Mouse (Mus musculus) heart, postnatal 25 days (tissue): ENCODE data around the gene Nkx3-2. TPM values are rescaled to one million over a fixed set of nuclear protein-coding genes. Genes with fewer than 3 reads are reported as not detected.
A peak's percentile ranks its signal among the peaks of the same experiment; 100 is the strongest.

Source experiments
- DNase-seq: peaks from one replicate; pipeline ENCODE4 v3.0.0; 2022; ENCODE audit warnings: low spot score
- intact Hi-C: fragments of 180-260 bp; cut with DNase I; formaldehyde crosslinking; loops from one replicate; pipeline ENCODE4 v1.15.1; 2025
- total RNA-seq, 2 experiments: library from RNA; stranded (reverse); gene quantifications; 2 replicates each; pipeline ENCODE4 v1.2.3; 2021

Nkx3-2 gene
- not detected for total RNA-seq

- DNase-seq: no peak
- intact Hi-C loops: no loop called here
Observed at GRCm38 (mm10) chr5:41763731-41764721, at the start of gene Nkx3-2. TSS of gene Nkx3-2 (minus strand) at chr5:41764501.

GRCm38 (mm10) chr5:41812516-41812915 is 48.2 kb upstream of the Nkx3-2 start:
- no peak for DNase-seq
- intact Hi-C loops: no loop called here

DNA sequence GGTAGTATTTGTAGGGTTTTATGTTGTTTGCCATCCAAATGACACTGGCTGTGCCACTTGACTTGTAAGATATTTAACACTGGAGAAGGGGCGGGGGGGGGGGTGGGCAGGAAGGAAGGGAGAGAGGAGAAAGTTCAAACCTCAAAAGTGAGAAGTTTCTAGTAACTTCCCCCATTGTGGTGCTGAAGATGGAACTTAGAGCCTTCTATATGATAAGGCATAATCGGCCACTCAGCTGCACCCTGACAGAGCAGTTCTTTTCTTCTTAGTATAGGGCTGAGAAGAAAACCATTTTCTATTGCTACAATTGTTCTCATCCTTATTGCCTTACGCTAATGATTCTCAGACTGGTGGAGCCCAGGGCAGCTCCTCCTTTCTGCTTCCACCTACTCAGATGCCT is 47.0 kb upstream of the Nkx3-2 start:
- intact Hi-C loops: no loop called here
- no peak for DNase-seq

DNA sequence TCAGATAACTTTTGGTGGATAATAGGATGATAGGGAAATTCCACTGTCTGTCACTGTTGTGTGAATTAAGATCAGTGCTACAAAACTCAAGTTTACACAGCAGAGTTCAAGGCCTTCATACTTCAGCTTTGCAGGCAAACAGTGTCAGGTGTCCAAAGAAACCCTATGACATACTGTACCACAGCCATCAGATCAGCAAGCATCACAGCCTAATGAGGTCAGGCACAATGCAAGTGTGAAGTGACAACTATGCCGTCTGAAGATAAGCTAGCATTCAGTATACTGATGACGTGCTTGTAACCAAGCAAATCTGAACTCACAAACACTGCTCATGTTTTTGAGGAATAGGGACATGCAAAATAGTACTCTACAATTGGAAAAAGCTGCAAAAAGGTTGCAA is 43.1 kb upstream of the Nkx3-2 start:
- no peak for DNase-seq
- intact Hi-C loops: no loop called here

- no peak for DNase-seq
- intact Hi-C loops: no loop called here
Observed at GRCm38 (mm10) chr5:41806176-41806575, 41.9 kb upstream of the Nkx3-2 start.

DNA sequence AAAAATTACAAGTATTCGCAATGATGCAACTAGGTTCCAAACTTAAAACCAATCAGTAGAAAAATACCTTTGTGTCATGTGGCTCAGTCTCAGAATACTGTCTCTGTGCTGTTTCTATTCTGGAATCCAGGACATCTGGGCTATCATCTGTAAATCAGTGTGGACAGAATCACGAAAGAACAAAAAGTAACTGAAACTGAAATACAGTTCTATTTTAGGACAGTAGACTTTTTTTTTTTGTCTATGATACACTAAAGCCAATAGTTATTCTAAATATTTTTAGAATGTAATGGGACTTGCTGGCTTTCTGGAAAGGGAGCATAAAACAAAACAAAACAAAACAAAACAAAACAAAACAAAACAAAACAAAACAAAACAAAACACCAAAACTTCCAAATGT is 40.8 kb upstream of the Nkx3-2 start:
- intact Hi-C loops: no loop called here
- no peak for DNase-seq

DNA sequence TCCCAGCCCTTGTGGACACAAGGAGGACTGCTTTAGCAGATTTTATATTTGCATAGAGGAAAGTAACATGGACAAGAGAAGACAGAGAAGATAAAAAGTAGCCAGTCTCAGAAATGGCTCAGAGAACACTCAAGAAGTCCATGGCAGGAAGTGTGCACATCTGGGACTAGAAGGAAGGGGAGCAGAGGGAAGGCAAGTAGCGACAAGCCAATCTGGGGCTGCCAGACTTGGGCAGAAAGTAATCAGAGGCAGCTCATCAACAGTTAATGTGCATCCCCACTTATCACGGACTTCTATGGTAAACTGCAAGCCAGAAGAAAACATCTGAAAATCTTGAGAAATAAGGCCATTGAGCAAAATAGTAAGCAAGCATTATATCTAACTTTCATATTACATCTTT is 40.3 kb upstream of the Nkx3-2 start:
- intact Hi-C loops: no loop called here
- DNase-seq: no peak

DNA sequence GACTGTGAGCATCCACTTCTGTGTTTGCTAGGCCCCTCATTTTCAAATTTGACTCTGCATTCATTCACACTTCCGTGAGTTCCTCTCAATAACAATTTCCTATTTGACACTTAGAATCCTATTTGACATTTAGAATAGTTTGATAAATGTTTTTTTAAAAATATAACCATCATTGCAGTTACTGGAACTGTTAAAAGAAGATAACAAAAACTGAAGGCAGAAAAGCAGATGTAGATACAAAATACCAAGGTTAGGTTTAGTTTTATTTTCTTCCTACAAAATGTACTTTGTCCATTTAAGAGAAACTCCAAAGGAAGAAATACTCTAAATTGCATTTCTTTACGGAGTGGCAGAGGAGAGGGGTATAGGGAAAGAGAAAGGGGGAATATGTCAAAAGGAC is 37.3 kb upstream of the Nkx3-2 start:
- DNase-seq: no peak
- intact Hi-C loops: no loop called here

GRCm38 (mm10) chr5:41794434-41794833 is 30.1 kb upstream of the Nkx3-2 start:
- no peak for DNase-seq
- intact Hi-C loops: no loop called here

DNA sequence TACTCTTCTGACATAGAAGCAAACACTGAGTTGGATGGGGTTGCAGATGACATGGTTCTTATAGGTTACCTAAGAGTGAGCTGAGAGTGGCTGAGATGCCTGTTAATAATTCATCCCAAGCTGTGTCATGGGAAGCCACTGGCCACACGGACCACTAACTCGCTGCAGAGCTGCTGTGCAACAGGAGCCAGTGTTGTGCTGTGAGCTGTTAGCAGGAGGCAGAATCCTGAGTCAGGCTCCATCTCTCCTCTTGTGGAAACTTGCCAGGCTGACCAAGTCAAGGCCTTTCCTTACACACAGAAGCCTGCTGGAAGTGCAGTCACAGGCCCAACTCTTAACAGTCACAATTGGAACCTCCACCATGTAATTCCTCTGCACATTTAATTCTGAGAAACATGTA is 26.2 kb upstream of the Nkx3-2 start:
- no peak for DNase-seq
- intact Hi-C loops: no loop called here

DNA sequence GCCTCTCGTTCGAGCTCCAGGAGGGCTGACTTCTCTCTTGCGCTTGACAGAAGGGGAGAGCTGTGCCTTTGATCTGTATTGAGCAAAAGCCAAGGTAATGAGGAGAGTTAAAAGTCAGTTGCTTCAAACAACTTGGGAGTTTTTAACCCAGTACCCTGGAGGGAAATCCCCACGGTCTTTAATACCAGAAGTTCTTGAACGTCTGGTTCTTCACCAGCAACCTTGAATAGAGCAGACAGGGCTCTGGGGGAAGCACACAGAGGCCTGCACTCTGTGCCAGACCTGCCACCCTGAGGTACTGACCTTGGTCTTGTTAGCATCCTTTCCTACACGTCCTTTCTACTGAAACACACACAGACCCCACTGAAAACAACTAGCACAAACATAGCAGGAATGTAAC is 24.6 kb upstream of the Nkx3-2 start:
- intact Hi-C loops: no loop called here
- no peak for DNase-seq

DNA sequence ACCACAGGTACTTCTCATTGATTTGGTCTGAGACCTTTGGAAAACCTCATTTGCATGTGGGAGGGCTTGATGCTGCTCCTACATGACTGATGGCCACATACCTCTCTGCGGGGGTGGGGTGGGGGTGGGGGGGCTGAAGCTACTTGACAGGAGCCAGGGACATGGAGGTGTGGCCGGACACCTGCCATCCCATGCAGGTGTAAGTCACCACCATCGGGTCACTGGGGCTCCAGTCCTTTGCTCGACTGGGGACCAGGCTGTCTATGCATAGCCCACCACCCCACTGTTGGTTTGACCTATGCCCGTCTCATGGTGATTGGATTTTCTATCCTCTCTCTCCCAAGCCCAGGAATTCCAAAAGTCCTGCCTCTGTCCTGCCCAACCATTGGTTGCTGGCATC is 17.6 kb upstream of the Nkx3-2 start:
- no peak for DNase-seq
- intact Hi-C loops: no loop called here

DNA sequence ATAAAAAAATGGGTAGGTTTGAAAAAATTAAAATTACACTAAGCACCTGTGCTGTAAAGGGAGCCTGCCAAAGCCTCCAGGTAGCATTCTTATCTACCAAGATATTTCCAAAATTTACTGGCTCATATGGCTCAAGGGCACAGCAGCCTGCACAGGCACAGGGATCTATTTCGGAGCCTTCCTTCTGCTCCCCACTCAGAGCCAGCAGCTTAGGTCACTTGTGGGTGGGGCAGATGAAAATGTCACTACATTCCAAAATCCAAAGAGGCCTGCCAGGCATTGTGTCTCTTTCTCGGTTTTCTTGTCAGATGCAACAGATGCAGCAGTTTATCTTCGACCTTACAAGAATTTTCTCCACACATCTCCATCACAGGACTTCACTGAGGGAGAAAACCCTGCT is 15.7 kb upstream of the Nkx3-2 start:
- intact Hi-C loops: no loop called here
- no peak for DNase-seq

- DNase-seq: no peak
- intact Hi-C loops: no loop called here
Observed at GRCm38 (mm10) chr5:41775728-41776127, 11.4 kb upstream of the Nkx3-2 start.

GRCm38 (mm10) chr5:41775273-41775672 is 11.0 kb upstream of the Nkx3-2 start:
- no peak for DNase-seq
- intact Hi-C loops: no loop called here

DNA sequence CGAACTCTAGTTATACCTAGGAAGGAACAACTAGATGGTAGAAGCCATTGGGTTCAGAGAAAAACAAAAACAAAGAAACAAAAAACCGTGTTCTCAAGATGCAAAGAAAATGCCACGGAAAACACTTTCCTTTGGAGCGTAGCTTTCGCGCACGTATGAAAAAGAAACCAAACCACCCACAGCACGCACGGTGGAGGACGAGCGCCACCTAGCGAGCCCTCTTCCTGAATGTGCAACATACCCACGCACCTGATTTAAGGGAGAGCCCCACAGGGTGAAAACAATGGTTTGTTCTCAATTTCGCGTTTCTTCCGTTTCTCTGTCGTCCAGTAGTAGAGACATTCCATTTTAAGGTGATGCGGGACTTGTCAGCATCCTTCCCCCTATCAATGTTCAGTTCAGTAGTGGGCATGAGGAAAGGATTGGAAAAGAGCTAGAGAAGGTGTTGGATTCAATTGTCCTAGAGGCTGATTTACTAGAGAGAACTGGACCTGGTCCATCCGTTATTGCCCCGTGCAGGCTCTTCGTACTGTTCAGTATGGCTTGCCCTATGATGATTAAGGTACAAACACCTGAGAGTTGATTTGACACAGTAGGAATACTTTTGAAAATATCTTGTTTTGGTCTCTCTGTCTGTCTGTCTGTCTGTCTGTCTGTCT is 4.2 kb upstream of the Nkx3-2 start:
- intact Hi-C loops: loop anchor here (1.0 to 2.0 kb wide), 2 partner anchors 643 to 716 kb away; no protein-coding TSS in a partner anchor
- peak; percentile 30 for DNase-seq

GRCm38 (mm10) chr5:41767296-41768200 is 3.2 kb upstream of the Nkx3-2 start:
- no peak for DNase-seq

DNA sequence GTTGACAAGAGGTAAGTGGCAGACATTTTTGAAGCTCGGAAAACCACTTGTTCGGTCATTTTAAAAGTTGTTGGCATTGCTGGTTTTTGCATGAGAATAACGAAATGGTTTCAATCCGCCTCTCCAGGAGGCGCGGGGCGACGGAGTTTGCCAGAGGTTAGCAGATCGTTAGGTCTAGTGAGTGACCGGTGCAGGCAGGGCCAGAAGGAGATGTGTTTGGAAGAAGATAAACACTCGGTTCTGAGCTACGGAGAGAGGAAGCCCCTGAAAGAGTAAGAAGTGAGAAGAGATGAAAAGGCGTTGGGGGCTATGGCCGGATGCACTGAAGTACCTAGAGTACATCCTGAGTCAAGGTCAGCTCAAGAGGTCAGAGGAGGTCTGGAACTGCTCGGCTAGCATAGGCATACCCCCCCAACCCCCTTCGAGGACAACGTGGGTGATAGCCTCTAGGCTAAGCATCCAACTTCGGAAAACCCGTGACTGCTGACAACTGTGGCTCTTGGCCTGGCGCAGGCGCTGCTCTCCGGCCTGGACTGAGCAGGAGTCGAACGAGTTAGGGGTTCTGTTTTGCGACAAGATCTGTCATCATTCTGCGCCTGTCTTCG is 2.2 kb upstream of the Nkx3-2 start:
- intact Hi-C loops: no loop called here
- no peak for DNase-seq

More at GRCm38 (mm10) chr5:41767296-41768200, 3.2 kb upstream of the Nkx3-2 start:
- intact Hi-C loops: loop anchor here (1.0 to 2.0 kb wide), 2 partner anchors 642 to 715 kb away; no protein-coding TSS in a partner anchor

DNA sequence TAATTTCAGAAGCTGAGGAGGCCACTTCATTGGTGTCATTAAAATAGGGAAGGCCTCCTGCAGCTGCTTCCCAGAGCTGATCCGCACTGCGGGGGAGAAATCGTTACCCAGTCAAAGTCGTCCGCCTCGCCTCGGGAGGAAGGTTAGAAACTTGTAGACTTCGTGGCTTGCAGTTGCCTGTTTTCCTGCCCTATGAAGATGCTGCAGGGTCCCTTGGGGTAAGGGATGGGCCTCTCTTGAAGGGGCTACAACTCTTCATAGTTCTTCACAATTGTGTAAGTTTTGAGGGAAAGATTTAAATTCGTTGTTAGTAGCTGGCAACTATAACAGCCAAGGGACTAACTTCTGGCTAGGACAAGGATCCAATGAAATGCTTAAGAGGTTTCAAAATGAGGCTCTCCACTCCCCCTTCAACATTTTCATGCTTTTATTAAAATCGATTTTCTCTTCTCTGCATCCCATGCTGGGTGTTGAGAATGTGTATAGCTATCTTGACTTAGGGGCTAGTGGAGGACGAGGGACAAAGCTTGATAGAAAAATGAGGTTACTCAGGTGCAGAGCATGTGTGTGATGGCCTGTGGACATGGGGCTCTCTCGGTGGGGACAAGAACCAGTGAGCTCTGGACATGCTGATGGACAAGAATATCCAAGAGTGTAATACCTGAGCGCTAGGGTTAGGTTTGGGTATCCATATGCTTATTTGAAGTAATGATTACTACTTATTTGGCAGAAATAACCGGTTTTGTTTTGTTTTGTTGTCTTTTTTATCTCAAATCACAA is 1.5 kb upstream of the Nkx3-2 start:
- no peak for DNase-seq
- intact Hi-C loops: no loop called here
